Comparison of ENCODE assay signal across 9 mouse cellular contexts in genomic region chr4:120215915-120216591, GRCm38 (mm10). TPM values are rescaled to one million over a fixed set of nuclear protein-coding genes. Genes with fewer than 3 reads are reported as not detected.
A peak's percentile ranks its signal among the peaks of the same experiment; 100 is the strongest.
DNase-seq lines count a peak whose midpoint lies in the region; ATAC-seq and TF ChIP-seq lines count a peak whose summit lies in the region.
"Had no signal": no experiment of that assay in that cellular context is flagged by ENCODE, and none has a peak within 500 bp of the region (broad histone marks: within the 10 kb centered on the region; RNA-seq: fewer than 3 reads in every experiment).

No protein-coding gene starts in this region.

- peak; percentile 73 for ATAC-seq in forebrain, postnatal 0 days
- ATAC-seq in kidney, embryonic 14.5 days (ENCODE audit: low FRiP score, low TSS enrichment): peak; percentile 64
- ATAC-seq in lung, embryonic 14.5 days (ENCODE audit: insufficient read depth): no peak

- no peaks in the 10 kb centered on the region for H3K27me3 ChIP-seq in thymus, adult 2 months (ENCODE audit: control insufficient read depth, insufficient read depth, low read length)
- no peaks in the 10 kb centered on the region for H3K27me3 ChIP-seq in cerebellum, adult 2 months (ENCODE audit: control insufficient read depth, insufficient read depth, low read length)
- H3K27me3 ChIP-seq in forebrain, postnatal 0 days (ENCODE audit: insufficient read depth, low read length): no peaks in the 10 kb centered on the region
- H3K27me3 ChIP-seq in kidney, embryonic 14.5 days (ENCODE audit: control insufficient read depth, insufficient read depth, low read length): no peaks in the 10 kb centered on the region
- H3K27me3 ChIP-seq in lung, embryonic 14.5 days (ENCODE audit: insufficient read depth, low read length): no peaks in the 10 kb centered on the region

- no peak for TF ChIP-seq POLR2A in thymus, adult 2 months (IDR thresholded peaks at IDR 0.05; ENCODE audit: control insufficient read depth, extremely low read depth, insufficient read depth, low read length, poor library complexity)
- no peak for TF ChIP-seq POLR2A in cerebellum, adult 2 months (IDR thresholded peaks at IDR 0.05; ENCODE audit: borderline replicate concordance, insufficient read depth, low read length)

- H3K9me3 ChIP-seq in forebrain, postnatal 0 days (ENCODE audit: low read length): no peaks in the 10 kb centered on the region
- H3K9me3 ChIP-seq in kidney, embryonic 14.5 days (ENCODE audit: control insufficient read depth, low read length): no peaks in the 10 kb centered on the region
- no peaks in the 10 kb centered on the region for H3K9me3 ChIP-seq in lung, embryonic 14.5 days (ENCODE audit: low read depth, low read length)

- no peak overlapping the region for H3K4me3 ChIP-seq in thymus, adult 2 months (ENCODE audit: control insufficient read depth, insufficient read depth, low read length)
- no peak overlapping the region for H3K4me3 ChIP-seq in cerebellum, adult 2 months (replicated peaks; ENCODE audit: insufficient read depth, low read depth, low read length)
- H3K4me3 ChIP-seq in forebrain, postnatal 0 days (ENCODE audit: low read depth, low read length): no peak overlapping the region
- no peak overlapping the region for H3K4me3 ChIP-seq in kidney, embryonic 14.5 days (ENCODE audit: low read length)
- no peak overlapping the region for H3K4me3 ChIP-seq in lung, embryonic 14.5 days (ENCODE audit: low read depth, low read length)

- H3K4me1 ChIP-seq in thymus, adult 2 months (replicated peaks; ENCODE audit: control insufficient read depth, insufficient read depth, low read length): no peaks in the 10 kb centered on the region
- H3K4me1 ChIP-seq in cerebellum, adult 2 months (ENCODE audit: control insufficient read depth, insufficient read depth, low read length): no peaks in the 10 kb centered on the region; the same call in 1 of the 2 replicates
- H3K4me1 ChIP-seq in forebrain, postnatal 0 days (ENCODE audit: insufficient read depth): no peaks in the 10 kb centered on the region
- no peaks in the 10 kb centered on the region for H3K4me1 ChIP-seq in kidney, embryonic 14.5 days (ENCODE audit: control insufficient read depth, insufficient read depth, low read length)
- no peaks in the 10 kb centered on the region for H3K4me1 ChIP-seq in lung, embryonic 14.5 days (ENCODE audit: insufficient read depth)

- no peaks in the 10 kb centered on the region for H3K36me3 ChIP-seq in thymus, adult 2 months (ENCODE audit: control insufficient read depth, insufficient read depth, low read length)
- no peaks in the 10 kb centered on the region for H3K36me3 ChIP-seq in forebrain, postnatal 0 days (ENCODE audit: insufficient read depth)
- no peaks in the 10 kb centered on the region for H3K36me3 ChIP-seq in kidney, embryonic 14.5 days (ENCODE audit: control insufficient read depth, insufficient read depth, low read length)
- H3K36me3 ChIP-seq in lung, embryonic 14.5 days (ENCODE audit: insufficient read depth): no peaks in the 10 kb centered on the region

- TF ChIP-seq CTCF in thymus, adult 2 months (IDR thresholded peaks at IDR 0.05; ENCODE audit: borderline replicate concordance, control insufficient read depth, extremely low read depth, insufficient read depth, low read length, poor library complexity): peak; percentile 58; the same call in 1 of the 2 replicates
- TF ChIP-seq CTCF in cerebellum, adult 2 months (IDR thresholded peaks at IDR 0.05; ENCODE audit: borderline replicate concordance, insufficient read depth, low read depth, low read length): peak; percentile 78
- peak; percentile 79 for TF ChIP-seq CTCF in forebrain, postnatal 0 days (IDR thresholded peaks at IDR 0.05; ENCODE audit: low read depth)
- TF ChIP-seq CTCF in lung, embryonic 14.5 days (IDR thresholded peaks at IDR 0.05; ENCODE audit: low read depth): peak; percentile 80

- no peak overlapping the region for H3K9ac ChIP-seq in forebrain, postnatal 0 days
- no peak overlapping the region for H3K9ac ChIP-seq in kidney, embryonic 14.5 days (ENCODE audit: low read depth, low read length)
- H3K9ac ChIP-seq in lung, embryonic 14.5 days: no peak overlapping the region

- H3K27ac ChIP-seq in thymus, adult 2 months (ENCODE audit: control insufficient read depth, insufficient read depth, low read length): no peak overlapping the region
- H3K27ac ChIP-seq in cerebellum, adult 2 months (ENCODE audit: insufficient read depth, low read length): no peak overlapping the region
- no peak overlapping the region for H3K27ac ChIP-seq in forebrain, postnatal 0 days (ENCODE audit: low read depth, low read length)
- no peak overlapping the region for H3K27ac ChIP-seq in kidney, embryonic 14.5 days (ENCODE audit: low read depth, low read length)
- H3K27ac ChIP-seq in lung, embryonic 14.5 days (ENCODE audit: low read depth): no peak overlapping the region
- H3K27ac ChIP-seq: macrophage had no signal

- WGBS in thymus, adult 2 months: 37% methylated on average over 10 of the region's 10 CpGs
- WGBS in cerebellum, adult 2 months: 41% methylated on average over 10 of the region's 10 CpGs
- 26% methylated on average over 10 of the region's 10 CpGs for WGBS in forebrain, postnatal 0 days
- WGBS in kidney, embryonic 14.5 days: 38% methylated on average over 10 of the region's 10 CpGs
- 40% methylated on average over 10 of the region's 10 CpGs for WGBS in lung, embryonic 14.5 days

- peak; percentile 37 for DNase-seq in thymus, adult 2 months
- no peak for DNase-seq in thymus, adult 18-20 months
- DNase-seq in cerebellum, adult 2 months: peak; percentile 68 to 70
- DNase-seq in forebrain, postnatal 0 days: peak; percentile 76
- DNase-seq in lung, embryonic 14.5 days: peak; percentile 82
- DNase-seq in retina, adult 2 months (ENCODE audit: low read depth, low spot score): peak; percentile 26
- no peak for DNase-seq in spleen, adult 12 weeks (ENCODE audit: low spot score)

- H3K4me2 ChIP-seq in forebrain, postnatal 0 days (ENCODE audit: low read depth): no peak overlapping the region
- no peak overlapping the region for H3K4me2 ChIP-seq in kidney, embryonic 14.5 days (replicated peaks; ENCODE audit: low read depth, low read length)
- H3K4me2 ChIP-seq in lung, embryonic 14.5 days: no peak overlapping the region

RNA-seq across cellular contexts. Expression of gene Edn2, which starts 55.0 kb away (rescaled TPM):
- 0.65 and 1.2 TPM in 2 replicates for polyA plus RNA-seq in thymus, adult 2 months (2012; rRNA removed)
- 0.11 TPM in 1 of 2 replicates, not detected in the other for polyA plus RNA-seq in cerebellum, adult 2 months (2012; rRNA removed)
- total RNA-seq in forebrain, postnatal 0 days (2014; rRNA removed): not detected in 2 replicates
- 0.13 TPM in 1 of 2 replicates, not detected in the other for polyA plus RNA-seq in forebrain, postnatal 0 days (2015; fragmentation: Nextera tagmentation; extraction: Ambion mirVana)
- not detected in 2 replicates for polyA plus RNA-seq in kidney, embryonic 14.5 days (2014; fragmentation: Nextera tagmentation; extraction: Ambion mirVana)
- 0.34 and 0.78 TPM in 2 replicates for polyA plus RNA-seq in lung, embryonic 14.5 days (2014; fragmentation: Nextera tagmentation; extraction: Ambion mirVana)
- polyA plus RNA-seq: macrophage had no signal

Comparison
In these comparisons a context has a peak if more than half of its experiments do, and no peak if none do; other contexts are left out.
1. DNase-seq: peak in thymus, adult 2 months (single experiment), cerebellum, adult 2 months (2 of 2), forebrain, postnatal 0 days (single experiment), lung, embryonic 14.5 days (single experiment) and retina, adult 2 months (single experiment); none in thymus, adult 18-20 months (0 of 2) and spleen, adult 12 weeks (single experiment).
2. Peak in every context shown above with its lines, with median percentiles within 50 percentile points of each other: CTCF ChIP-seq.